Mouse (Mus musculus): ENCODE data around the gene Gm21972.

GRCm38 (mm10) chr1:86114141-86114540 lies 19.3 kb upstream of the Gm21972 start:
- TF ChIP-seq EP300 (IDR thresholded peaks at IDR 0.05; ENCODE audit: low read depth) (no peak), CTCF (IDR thresholded peaks at IDR 0.05; ENCODE audit: low read depth) (no peak)
